Mouse (Mus musculus) erythroblast, embryonic 14.5 days (primary cell): ENCODE measurements at regions not wholly inside any gene's neighbourhood (a gene's known extent, or its start where the extent isn't known, plus 50 kb on each side); places are given as distances from the start of the nearest gene placed in this dataset.

Experiments
- GATA1 ChIP-seq: IDR thresholded peaks from 2 replicates; pipeline ENCODE4 v1.6.1; 2012; ENCODE audit warnings: low read length, inconsistent platforms, mixed read lengths
- TAL1 ChIP-seq: IDR thresholded peaks from 3 replicates; pipeline ENCODE4 v1.6.1; 2012; ENCODE audit warnings: low read length, inconsistent platforms, mixed read lengths

DNA sequence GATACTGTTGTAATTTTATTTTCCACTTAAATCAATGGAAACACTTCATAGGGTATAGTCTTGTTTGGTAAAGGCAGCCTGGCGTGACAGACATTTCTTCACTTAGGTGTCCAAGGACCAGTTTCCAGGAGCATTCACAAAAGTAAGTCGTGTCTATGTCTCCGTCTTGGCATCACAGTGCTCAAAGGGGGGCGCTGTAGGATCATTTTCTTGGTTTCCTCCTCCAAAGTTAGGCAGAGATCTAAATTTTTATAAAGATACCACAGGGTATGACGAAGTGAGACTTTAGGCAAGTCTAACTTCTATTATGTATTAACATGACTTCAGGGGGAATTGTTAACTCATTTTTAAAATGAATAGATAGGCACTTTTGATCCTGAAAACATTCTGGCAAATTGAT lies 79.1 kb downstream of the Llph start:
- TF ChIP-seq TAL1 (no peak), GATA1 (no peak)
